Mouse (Mus musculus) cerebellum, adult 8-10 months (tissue): ENCODE results near the gene Phc3.

Experiments used
- DNase-seq: peaks from one replicate; pipeline ENCODE4 v3.0.0; 2022

The Phc3 gene

DNA sequence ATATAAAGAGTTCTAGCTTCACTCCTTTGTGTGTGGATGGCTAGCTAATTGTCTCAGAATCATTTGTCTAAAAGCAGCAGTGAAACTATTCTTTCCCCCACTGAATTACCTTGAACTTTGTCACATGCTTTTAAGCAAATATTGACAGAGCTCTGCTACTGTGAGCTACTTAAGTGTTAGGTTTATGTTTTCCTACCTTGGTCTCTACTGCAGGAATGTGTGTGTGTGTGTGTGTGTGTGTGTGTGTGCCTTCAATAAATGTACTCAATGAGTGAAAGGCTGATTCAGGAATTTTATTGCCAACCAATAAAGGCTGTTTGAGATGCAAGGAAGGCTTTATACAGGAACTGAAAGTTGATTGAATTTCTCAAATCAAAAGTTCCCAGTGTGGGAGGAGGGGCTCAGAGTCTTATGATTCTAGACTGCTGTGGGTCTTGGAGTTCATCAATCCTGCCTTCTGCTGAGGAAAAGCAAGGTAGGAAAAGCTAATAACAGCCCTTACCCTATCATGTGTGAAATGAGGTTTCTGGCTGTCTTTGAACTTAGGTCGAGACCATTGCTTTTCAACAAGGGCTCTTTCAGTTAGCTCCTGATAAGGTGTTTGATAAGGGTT lies 7.9 kb upstream of the Phc3 start:
- no peak for DNase-seq

DNA sequence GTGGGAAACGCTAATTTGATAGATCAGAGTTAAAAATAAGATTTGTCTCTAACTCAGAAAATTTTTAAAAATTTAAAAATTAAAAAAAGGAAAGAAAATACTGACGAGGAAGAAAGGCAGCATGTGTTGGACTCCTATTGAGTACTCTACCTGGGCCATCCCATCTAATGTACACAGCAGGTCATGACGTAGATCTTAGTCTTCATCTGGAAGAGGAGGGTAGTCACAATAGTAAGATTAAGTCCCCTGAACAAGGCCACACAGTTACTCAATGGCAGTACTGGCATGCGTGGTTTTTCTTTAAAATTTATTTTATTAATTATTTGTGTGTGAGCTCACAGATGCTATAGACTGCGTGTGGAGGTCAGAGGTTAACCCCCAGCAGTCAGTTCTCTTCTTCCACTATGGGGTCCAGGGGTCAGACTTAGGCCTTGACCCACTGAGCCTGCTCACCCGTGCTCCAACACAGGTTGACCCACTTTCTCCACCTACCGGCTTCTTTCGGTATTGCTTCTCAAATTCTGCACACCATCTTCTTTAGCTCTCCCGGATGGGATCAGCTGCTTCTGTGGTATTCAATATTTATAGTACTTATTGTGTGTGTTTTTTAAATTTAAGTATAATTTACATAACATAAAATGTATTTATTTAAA lies 6.0 kb upstream of the Phc3 start:
- peak; percentile 67 for DNase-seq

DNA sequence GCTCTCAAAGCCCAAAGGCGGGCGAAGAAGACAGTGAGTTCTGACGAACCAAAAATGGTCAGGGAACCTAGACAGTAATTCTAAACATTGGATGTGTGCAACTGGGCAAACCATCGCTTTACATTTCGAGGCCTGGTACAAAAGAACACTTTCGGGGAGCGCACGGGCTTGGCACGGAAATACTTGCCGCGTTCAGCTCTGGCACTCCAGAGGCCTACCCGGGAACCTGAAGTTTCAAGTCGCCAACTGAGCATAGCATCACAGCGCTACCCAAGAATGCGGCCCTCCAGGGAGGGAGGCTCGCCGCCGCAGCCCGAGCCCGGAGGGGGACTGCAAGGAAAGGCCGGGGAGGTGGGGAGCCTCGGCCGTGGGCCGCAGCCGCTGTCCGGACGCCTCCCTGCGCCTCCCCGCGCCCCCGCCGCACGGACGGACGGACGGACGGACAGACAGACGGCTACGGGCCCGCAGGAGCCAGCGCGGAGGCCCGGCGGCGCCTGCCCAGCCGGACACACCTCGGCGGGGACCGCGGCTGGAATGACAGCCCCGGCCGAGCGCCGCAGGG lies 603 bp downstream of the Phc3 start:
- DNase-seq, result peak; percentile 46

DNA sequence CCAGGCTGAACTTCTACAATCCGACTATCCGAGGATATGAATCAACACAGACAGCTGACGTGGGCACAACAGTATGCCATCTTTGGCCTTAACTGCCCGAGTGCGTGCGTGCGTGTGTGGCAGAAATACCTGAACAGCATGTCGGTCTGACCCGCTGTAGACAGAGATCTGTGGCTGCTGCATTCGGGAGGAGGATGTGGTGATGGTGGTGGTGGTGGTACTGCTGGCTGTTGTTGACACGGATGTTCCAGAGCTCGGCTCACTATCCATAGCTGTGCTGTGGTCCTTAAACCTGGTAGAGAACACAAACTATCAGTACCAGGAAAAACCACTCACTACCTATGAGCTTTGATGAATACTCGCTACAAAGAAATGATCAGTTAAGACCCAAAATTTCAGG lies 3.6 kb downstream of the Phc3 start:
- no peak for DNase-seq

DNA sequence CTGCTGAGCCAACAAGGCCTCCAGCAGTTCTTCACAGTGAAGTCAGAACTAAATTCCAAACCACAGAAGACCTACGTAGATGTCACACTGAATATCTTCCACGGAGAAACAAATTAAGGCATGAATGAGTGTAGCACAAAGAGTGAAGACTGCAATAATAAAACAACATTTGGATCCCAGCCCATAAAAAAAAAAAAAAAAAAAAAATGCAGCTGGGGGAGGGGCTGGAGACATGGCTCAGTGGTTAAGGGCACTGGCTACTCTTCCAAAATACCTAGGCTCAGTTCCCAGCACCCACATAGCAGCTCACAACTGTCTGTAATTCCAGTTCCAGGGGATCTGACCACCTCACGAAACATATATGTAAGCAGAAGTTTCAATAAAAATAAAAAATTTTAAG lies 5.0 kb downstream of the Phc3 start:
- DNase-seq, result no peak

DNA sequence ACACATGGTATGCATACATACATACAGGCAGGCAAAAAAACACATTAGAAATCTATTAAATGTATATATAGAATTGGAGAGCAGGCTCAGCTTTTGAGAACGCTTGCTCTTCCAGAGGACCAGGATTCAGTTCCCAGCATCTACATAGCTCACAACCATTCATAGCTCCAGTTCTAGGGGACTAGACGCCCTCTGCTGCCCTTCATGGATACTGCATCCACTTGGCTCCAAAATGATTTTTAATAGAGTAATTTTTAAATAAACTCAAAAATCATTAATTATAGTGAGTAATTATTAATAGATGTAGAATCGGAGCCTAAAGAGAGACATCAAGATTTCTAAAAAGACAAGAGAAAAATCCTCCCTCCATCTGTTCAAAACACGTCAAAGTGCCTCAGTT lies 6.1 kb downstream of the Phc3 start:
- no peak for DNase-seq

DNA sequence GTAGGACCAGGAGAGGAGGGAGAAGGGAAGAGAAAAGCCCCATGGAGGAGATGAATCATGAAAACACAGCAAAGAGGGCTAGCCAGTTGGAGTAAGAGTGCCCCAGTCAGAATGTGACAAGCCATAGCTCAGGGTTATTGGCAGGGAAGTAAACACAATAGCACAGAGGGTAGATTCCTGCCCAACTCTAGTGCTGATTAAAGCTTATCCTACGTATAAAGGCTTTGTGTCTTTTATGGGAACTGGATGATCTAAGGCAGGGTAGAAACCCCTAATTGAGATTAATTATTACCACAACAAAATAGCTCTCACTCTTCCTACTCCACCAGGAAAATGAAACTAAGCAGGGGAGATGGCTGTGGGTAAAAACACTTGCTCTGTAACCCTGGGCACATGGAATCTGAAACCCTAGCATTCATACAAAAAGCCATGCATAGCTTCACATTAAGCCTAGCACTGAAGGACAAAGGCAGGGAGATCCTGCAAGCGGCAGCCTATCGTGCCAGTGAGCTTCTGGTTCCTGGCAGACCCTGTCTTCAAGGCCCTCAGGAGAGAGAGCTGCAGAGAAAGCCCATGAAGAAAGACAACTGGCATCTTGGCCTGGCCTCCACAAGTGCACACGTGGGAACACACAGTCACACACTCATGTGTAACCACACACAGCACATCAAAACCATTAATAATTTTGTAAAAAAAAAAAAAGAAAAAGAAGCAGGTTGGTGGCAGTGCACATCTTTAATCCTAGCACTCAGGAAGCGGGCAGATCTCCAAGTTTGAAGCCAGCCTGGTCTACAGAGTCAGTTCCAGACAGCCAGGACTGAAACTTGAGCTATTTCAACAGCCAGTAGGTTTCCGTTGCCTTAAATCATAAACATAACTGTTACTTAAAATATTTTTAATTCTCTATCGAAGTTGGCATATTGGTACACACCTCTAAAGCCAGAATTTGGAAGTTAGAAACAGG lies 9.1 kb downstream of the Phc3 start:
- no peak for DNase-seq

DNA sequence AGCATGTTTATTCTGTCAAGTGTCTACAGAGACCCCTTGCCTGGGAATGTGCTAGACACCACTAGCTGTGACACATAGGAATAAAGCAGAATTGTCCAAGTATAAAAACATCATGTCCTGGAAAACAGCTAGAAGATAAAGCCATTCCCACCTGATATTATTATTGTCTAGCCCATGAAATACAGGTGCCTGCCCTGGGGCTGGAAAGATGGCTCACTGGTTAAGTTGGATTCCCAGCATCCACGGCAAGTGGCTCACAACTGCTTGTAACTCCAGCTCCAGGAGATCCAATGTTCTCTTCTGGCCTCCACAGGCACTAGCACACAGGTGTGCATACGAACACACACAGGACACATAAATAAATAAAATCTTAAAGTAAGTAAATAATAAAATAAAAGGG lies 10.5 kb downstream of the Phc3 start:
- DNase-seq, result no peak

DNA sequence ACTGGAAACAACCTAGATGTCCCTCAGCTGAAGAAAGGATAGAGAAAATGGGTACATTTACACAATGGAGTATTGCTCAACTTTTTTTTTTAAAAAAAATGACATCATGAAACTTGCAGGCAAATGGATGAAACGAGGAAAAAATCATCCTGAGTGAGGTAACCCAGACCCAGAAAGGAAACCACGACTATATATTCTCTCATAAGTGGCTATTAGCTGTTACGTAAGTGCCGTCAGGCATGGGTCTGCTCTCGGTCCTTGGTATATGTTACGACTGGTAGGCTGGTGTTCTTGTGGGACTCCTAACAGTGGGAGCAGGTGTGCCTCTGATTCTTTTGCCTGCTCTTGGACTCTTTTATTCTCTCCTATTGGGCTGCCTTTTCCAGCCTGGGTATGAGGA lies 12.9 kb downstream of the Phc3 start:
- no peak for DNase-seq

DNA sequence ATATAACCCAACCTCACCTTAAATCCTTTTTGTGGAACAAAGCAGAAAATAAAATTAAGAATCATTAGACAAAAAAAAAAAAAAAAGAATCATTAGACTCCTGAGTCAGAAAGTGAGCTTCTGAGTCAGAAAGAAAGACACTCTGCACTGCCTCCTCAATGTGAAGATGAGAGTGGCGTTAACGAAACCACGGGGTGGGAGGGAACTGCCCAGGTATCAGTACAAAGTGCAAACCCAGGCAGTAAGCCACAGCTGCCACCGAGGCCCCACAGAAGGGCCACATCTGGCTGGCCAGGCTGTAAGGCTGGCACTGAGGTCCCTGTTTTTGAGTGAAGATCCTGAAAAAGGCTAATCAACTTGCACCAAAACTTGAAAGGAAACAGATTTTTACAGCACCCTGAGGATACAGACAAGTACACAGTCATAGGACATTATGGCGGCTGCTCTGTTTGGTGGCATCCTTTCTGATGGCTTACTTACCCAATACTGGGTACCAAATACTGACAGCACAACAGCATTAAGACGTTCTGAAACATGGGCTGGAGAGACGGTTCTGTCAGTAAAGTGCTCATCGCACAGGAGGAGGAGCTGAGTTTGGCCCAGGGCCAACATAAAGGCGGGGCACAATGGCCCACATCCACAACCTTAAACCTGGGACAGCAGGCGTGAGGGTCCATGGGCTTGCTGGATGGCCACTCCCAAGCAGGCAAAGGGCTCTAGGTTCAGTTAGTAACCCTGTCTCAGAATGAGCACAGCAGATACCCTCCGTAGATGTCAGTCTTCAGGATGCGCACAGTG lies 16.7 kb downstream of the Phc3 start:
- no peak for DNase-seq

DNA sequence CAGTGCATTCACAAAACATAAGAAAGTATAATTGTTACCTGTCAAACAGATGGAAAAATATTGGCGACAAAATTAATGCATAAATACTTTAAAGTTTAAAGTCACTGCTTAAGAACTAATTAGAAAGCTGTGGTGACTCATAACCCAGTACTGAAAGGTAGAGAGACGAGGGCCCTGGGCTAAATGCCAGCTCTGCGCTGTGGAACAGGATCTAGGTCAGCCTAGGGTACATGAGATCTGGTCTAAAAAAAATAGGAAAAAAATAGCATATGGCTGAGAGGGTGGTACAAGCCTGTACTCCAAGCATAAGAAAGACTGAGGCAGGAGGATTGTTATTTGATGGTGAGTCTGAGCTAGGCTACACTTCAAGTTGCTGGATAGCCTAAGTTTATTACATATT lies 17.6 kb downstream of the Phc3 start:
- DNase-seq, result peak; percentile 64

DNA sequence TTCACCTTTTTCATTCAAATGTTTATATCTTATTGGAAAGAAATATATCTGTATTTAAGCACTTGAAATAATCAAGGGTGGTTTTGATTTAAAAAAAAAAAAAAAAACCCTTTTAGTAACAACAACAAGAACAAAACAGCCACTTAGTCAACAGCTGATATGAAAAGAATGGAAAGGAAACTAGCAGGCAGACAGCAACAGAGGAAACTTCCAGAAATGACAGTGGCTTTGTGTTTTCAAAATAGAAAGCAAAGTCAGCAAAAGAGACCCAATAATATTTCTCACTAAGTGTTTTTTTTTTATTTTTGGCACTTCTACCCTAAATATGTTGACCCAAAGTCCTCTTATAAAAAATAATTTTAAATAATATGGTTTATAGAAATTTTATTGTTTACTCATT lies 34.8 kb downstream of the Phc3 start:
- no peak for DNase-seq

DNA sequence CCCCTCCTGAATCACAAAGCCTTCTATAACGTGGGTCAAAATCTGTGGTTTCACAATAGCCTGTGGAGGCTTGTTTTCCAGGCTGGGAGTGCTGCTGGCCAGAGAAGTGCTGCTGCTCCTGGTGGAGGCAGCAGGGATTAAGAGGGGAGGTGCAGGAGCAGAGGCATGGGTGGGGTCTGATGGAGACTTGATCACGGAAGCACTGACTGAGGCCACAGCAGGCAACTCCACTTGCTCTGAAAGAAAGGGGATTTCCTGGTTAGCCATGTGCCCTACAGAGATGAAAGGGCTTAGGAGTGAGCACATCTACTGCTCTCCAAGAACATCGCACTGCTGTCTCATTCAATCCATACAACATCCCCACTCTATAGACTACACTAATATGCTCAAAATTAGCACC lies 39.4 kb downstream of the Phc3 start:
- DNase-seq, result no peak

DNA sequence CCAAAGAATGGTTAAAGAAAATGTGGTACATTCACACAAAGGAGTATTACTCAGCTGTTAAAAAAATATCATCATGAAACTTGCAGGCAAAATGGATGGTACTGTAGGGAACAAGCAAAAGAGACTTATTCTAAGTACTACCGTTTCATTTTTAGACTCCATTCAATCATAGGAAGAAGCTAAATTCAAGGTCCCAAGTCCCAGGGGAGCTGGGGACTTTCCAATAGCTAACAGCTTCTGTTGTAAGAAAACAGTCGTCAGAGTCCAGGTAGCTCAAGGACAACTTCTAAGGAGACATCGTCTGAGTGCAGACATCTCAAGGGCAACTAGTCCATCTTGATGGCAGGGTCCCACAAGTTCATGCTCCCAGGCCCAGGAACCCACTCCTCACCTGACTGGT lies 41.6 kb downstream of the Phc3 start:
- no peak for DNase-seq

DNA sequence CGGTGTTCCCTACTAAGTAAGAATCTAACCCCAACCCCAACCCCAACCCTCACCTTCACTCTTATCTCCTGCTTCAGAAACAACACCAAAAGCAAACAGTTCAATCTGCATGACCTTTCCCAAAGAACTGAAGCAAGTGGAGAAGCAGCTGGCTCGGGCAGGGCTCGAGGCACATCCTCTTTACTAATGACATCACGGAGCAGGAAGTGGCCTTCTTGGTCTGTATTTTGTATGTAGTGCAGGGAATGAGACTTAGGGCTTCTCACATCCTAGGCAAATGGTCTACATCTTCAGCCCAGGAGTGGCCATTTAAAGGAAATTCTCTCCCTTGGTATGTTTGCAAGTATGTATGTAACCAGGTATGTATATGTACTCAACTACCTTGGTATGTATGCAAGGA lies 52.1 kb downstream of the Phc3 start:
- DNase-seq, result no peak

DNA sequence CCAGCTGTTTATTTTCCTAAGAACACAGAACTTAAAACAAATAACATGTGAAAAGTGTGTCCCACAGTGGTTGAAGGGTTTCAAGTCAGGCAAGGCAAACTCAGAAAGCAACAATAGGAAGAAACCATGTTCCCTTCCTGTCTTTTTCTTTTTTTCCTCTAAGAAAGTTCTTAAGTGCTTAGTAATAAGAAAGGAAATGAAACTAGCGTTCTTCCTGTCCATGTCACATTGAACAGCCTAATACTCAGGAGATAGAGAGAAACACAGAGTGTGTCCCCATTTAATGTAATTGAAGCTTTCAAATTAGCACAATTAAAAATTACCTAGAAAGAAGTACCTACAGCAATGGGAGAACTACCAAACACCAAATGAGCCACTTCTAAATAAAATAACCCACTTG lies 64.6 kb downstream of the Phc3 start:
- no peak for DNase-seq

DNA sequence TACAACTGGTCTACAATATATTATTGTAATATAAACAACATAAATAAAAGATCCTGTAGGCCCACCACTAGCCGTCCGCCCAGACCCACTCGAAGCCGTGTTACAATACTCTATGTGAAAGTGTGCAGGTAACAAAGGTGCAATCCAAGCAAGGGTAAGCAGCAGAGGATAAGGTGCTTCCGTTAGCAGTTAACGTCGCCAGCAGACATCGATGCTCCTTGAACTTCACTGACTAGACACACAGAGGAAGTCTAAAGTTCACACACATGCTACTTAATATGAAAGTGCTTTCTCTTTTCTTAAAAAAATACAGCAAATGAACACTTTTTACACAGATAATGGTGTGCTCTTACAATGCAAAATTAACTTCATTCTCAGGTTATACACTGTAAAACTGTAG lies 69.8 kb downstream of the Phc3 start:
- DNase-seq, result no peak

DNA sequence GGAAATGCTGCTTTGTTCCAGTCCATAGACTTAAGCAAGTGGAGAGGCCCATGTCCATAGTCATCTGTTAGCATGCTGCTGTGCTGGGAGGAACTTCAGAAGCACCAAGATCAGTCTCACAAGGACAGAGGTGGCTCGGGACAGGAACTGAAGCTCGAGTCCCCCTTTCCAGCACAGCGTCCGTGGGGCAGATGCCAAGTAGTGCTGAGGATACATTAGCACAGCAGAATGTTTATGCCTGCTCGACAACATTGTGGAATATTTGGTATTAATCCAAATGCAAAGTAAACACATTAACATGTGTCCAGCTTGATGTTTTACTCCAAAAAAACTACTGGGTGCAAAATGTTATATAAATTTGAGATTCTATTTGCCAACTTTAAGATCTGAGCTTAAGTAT lies 72.5 kb downstream of the Phc3 start:
- DNase-seq, result no peak

DNA sequence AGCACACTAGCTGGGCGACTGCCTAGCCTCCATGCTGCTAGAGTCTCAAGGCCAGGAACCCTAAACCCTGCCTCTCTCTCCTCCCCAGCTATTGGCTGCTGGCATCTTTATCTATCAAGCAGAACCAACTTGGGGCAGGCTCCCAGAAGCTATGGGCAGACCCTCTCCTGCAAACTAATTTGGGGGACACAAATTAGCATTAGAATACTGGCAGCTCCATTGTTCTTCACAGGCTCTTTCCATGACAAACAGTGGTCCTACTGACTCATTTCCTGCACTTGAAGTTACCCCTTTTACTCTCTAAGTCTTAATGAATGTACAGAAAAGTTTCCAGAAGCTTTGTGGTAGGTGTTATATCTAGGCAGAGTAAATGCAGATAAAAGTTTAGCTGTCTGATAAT lies 80.2 kb downstream of the Phc3 start:
- DNase-seq, result no peak

DNA sequence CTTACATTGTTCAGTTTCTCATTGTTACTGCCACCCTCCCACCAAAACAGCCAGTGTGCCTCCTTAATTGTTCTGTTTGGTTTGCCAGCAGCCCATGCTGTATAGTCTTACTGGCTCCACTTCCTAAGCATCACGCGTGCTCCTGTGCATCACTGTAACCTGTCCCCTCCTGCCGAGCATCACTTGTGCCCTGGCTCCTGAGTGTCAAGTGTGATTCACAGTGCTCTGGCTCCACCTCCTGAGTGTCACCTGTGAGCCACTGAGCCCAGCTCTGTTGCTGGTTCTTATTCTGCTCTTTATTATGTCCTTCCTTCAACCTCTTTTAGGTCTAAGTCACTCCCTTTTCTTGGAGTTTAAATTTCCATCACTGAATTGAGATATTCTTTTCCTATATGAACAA lies 81.8 kb downstream of the Phc3 start:
- DNase-seq, result no peak

DNA sequence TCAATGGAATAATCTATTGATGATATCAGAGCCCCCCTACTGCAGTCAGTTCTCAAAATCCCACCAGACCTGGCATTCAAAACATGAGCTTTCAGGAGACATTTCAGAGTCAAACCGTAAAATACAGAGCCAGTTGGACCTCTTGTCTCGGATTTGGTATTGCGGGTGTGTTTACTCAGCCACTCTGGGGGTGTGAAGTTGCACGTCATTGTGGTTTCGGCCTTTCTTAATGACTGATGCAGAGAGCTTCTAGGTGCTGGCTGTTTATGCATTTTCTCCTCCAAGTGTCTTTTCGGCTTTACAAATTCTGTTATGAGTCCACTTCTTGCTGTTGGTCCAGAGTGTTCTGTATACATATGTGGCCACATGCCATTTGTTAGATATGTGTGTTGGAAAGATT lies 92.5 kb downstream of the Phc3 start:
- no peak for DNase-seq

DNA sequence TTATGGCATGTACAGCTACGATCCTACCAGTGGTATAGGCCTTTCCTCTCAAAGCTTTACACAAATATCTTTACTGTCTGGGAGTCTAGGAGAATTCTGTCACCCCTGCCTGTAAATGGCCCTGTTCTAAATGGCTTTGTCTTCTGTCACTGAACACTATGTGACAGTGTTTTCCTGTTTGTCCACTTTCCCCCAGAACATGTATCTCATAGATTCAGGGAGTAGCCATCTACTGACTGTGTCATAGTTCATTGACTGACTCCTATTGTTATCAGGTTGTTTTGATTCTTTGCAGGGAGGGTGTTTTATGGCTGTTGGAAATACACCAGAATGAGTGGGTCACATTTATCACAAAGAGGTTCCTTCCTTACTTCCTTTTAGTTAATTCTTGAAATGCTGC lies 99.2 kb downstream of the Phc3 start:
- no peak for DNase-seq

DNA sequence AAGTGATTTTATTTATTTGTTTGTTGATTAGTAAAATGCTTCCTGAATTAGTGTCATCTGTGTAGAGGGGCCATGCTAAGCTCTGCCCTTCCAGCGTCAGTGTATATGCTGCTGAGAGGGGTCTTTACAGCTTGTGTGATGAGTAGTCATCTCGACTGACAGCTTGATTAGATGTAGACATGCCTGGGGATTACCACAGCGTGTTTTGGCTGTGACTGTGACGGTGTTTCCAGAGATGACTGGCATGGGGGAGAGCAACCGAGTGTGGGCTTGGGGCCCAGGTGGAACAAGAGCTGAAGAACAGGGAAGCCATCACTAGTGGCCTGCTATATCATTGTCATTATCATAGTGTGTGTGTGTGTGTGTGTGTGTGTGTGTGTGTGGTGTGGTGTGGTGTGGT lies 100.6 kb downstream of the Phc3 start:
- no peak for DNase-seq
